Mouse (Mus musculus): ENCODE data around the gene Parva.

DNA sequence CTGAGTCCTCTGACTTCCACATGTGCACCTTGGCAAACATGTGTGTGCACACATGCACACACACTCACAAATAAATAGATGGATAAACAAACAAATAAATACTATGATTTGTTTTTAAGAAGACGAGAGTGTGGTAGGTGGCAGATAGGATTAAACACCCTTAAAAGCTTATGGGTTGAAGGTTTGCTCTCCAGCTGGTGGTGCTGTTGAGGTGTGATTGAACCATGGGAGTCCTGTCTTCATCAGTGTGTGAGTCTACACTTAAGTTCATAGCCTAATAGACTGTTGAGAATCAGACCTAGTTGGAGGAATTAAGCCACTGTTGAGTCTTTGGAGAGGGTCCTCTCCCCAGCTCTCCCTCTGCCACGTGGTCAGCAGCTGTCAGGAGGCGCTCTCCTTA lies 38.6 kb downstream of the Parva start:
- peak; percentile 46 for TF ChIP-seq CTCF (IDR thresholded peaks at IDR 0.05)
- TF ChIP-seq EP300 (IDR thresholded peaks at IDR 0.05) = no peak
